Mouse (Mus musculus): ENCODE measurements around the gene Olfml2a. TPM values are rescaled to one million over a fixed set of nuclear protein-coding genes. Genes with fewer than 3 reads are reported as not detected.

Olfml2a gene
- total and polyA plus RNA-seq, 3 experiments: 0.12 to 0.33 TPM; not detected in 1

DNA sequence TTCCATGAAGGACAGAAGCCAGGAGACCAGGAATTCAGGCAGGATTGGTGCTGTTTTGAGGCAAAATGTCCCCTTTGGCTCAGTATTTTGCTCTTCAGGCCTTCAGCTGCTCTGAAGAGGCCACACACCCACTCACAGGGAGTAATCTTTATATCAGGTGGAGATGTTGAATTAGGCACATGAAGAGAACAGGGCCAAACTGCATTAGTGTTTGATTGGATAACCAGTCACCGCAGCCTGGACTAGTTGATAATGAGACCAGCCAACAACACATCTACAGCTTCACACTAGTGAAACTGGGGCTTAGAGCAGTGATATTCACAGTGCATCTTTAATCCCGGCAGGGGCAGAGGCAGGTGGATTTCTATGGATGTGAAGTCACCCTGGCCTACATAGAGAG is 57.2 kb downstream of the Olfml2a start (continued):
- TF ChIP-seq POLR2AphosphoS2 (IDR thresholded peaks at IDR 0.05; ENCODE audit: low read length): no peak

DNA sequence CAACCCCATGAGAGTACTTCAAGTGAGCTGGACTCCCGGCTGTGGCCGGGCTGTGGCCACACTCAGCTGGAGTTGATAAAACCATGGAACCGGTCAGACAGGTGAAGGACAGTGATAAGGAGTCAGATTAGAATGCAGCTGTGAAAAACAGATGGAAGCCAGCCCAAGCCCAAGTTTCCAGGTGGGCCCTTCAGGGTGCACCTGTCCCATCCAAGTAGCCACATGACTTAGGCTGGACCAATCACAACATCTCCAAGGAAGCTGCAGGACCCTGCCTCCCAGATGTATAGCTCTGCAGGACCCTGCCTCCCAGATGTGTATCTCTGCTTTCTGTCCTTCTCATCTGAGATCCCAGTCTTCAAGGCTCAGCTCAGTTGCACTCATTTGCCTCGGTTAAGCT is 60.2 kb downstream of the Olfml2a start:
- H3K4me3 ChIP-seq (ENCODE audit: control insufficient read depth in 1 of 2, insufficient read depth in 1 of 2, low read depth in 2 of 2, low read length in 2 of 2): no peak overlapping the region
- TF ChIP-seq POLR2AphosphoS5 (IDR thresholded peaks at IDR 0.05; ENCODE audit: borderline replicate concordance, low read depth, low read length) (no peak), ZKSCAN1 (IDR thresholded peaks at IDR 0.05; ENCODE audit: low read depth, low read length) (no peak), TCF12 (IDR thresholded peaks at IDR 0.05; ENCODE audit: low read depth, low read length) (peak; percentile 63; the same call in 1 of the 2 replicates)
- no peak for DNase-seq (ENCODE audit: low read depth, low spot score)
- H3K4me1 ChIP-seq (ENCODE audit: control insufficient read depth in 1 of 2, insufficient read depth in 2 of 2, low read length in 2 of 2): peaks cover 3 to 19% of the 10 kb centered on the region in 2 experiments; a peak in 3 of 4 replicates
- H3K9ac ChIP-seq (ENCODE audit: control insufficient read depth, low read depth, low read length, poor library complexity, severe bottlenecking): no peak overlapping the region
- no peaks in the 10 kb centered on the region for H3K9me3 ChIP-seq (replicated peaks; ENCODE audit: insufficient read depth, low read length)
- peaks cover 0 to 9% of the 10 kb centered on the region in 2 experiments; a peak in 2 of 4 replicates for H3K36me3 ChIP-seq (ENCODE audit: control insufficient read depth in 1 of 2, insufficient read depth in 2 of 2, low read length in 2 of 2)
- H3K27ac ChIP-seq (ENCODE audit: control insufficient read depth, low read depth, low read length): no peak overlapping the region
- H3K79me2 ChIP-seq (ENCODE audit: control insufficient read depth, insufficient read depth, low read length, poor library complexity): no peaks in the 10 kb centered on the region
- H3K27me3 ChIP-seq (ENCODE audit: control insufficient read depth in 1 of 2, insufficient read depth in 2 of 2, low read length in 2 of 2): no peaks in the 10 kb centered on the region

GRCm38 (mm10) chr2:38992452-38992851 is 60.7 kb downstream of the Olfml2a start:
- peaks cover 2% of the 10 kb centered on the region; the same call in 1 of the 2 replicates for H3K79me2 ChIP-seq (ENCODE audit: control insufficient read depth, insufficient read depth, low read length, poor library complexity)
- H3K4me1 ChIP-seq (ENCODE audit: control insufficient read depth in 1 of 2, insufficient read depth in 2 of 2, low read length in 2 of 2): peaks cover 1 to 24% of the 10 kb centered on the region in 2 experiments; a peak in 3 of 4 replicates
- no peak for DNase-seq (ENCODE audit: low read depth, low spot score)
- H3K9me3 ChIP-seq (replicated peaks; ENCODE audit: insufficient read depth, low read length): no peaks in the 10 kb centered on the region
- TF ChIP-seq MXI1 (IDR thresholded peaks at IDR 0.05; ENCODE audit: low read depth, low read length) (no peak), ZNF384 (IDR thresholded peaks at IDR 0.05; ENCODE audit: low read depth, low read length) (no peak), JUND (IDR thresholded peaks at IDR 0.05; ENCODE audit: low read depth, low read length) (no peak), RAD21 (IDR thresholded peaks at IDR 0.05; ENCODE audit: low read depth, low read length) (no peak), POLR2AphosphoS5 (IDR thresholded peaks at IDR 0.05; ENCODE audit: borderline replicate concordance, low read depth, low read length) (no peak), CHD1 (IDR thresholded peaks at IDR 0.05; ENCODE audit: low read depth, low read length) (no peak), NRF1 (IDR thresholded peaks at IDR 0.05; ENCODE audit: insufficient read depth, low read depth, low read length, poor library complexity, severe bottlenecking) (no peak), TAL1 (IDR thresholded peaks at IDR 0.05; ENCODE audit: low read length) (no peak)
- no peak overlapping the region for H3K27ac ChIP-seq (ENCODE audit: control insufficient read depth, low read depth, low read length)
- H3K36me3 ChIP-seq (ENCODE audit: control insufficient read depth in 1 of 2, insufficient read depth in 2 of 2, low read length in 2 of 2): peaks cover 0 to 11% of the 10 kb centered on the region in 2 experiments; a peak in 2 of 4 replicates
- no peaks in the 10 kb centered on the region for H3K27me3 ChIP-seq (ENCODE audit: control insufficient read depth in 1 of 2, insufficient read depth in 2 of 2, low read length in 2 of 2)
- H3K4me3 ChIP-seq (ENCODE audit: control insufficient read depth in 1 of 2, insufficient read depth in 1 of 2, low read depth in 2 of 2, low read length in 2 of 2): no peak overlapping the region
- no peak overlapping the region for H3K9ac ChIP-seq (ENCODE audit: control insufficient read depth, low read depth, low read length, poor library complexity, severe bottlenecking)

Measured in MEL (cell line).